Mouse (Mus musculus) embryonic fibroblast, embryonic 13.5 days (primary cell): ENCODE measurements around the gene Fcor. TPM values are rescaled to one million over a fixed set of nuclear protein-coding genes. Genes with fewer than 3 reads are reported as not detected.

ENCODE experiments used
- H3K27ac ChIP-seq: 2 replicates; pipeline ENCODE4 v1.5.1; 2012; ENCODE audit warnings: low read length, control low read depth, inconsistent platforms; ENCODE audit not compliant: insufficient read depth
- H3K4me1 ChIP-seq: 2 replicates; pipeline ENCODE4 v1.6.1; 2011; ENCODE audit warnings: low read length; ENCODE audit not compliant: control insufficient read depth, insufficient read depth
- H3K4me3 ChIP-seq: 2 replicates; pipeline ENCODE4 v1.5.1; 2011; ENCODE audit warnings: mild to moderate bottlenecking, control low read depth, low read length; ENCODE audit not compliant: insufficient read depth
- CTCF ChIP-seq: IDR thresholded peaks from 2 replicates; pipeline ENCODE4 v1.5.1; 2011; ENCODE audit warnings: mild to moderate bottlenecking, control low read depth, low read length, moderate library complexity, borderline replicate concordance; ENCODE audit not compliant: insufficient read depth
- POLR2A ChIP-seq: IDR thresholded peaks from 2 replicates; pipeline ENCODE4 v1.6.1; 2011; ENCODE audit warnings: low read depth, mild to moderate bottlenecking, control low read depth, low read length, moderate library complexity
- polyA plus RNA-seq: library from polyadenylated mRNA; stranded (reverse); fragments of >200 nt; gene quantifications from 2 replicates; pipeline ENCODE4 v1.2.4, GENCODE M21; 2011; ENCODE audit warnings: low read depth; ENCODE audit not compliant: missing spikeins, insufficient read length

The Fcor gene
- polyA plus RNA-seq, 1 experiment = 3.3 TPM

DNA sequence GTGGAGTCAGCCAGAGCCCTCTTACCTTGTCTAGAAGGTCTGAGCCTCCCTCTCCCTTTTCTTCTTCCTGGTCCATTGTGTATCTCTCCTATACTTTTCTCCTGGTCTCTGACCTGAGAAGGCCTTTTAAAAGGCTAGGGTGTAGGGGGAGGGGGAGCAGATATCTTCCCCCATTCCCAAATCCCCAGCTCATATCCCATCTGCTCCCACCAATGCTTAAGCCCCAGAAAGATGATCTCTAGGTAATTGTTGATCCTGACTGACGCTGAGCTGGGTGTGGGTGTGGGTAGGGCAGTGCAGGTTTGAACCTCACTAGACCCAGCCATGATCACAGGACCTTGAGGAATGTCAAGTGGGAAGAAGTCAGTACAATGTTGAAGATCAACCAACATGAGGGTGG lies 46.7 kb downstream of the Fcor start, which contains the start of gene Pcp2:
Gene Pcp2, minus strand, starts transcription at position 101 of the 400 bp plus-strand sequence.
- Histone ChIP-seq H3K4me3 (no peak within 1 kb of the TSS), H3K27ac (no peak within 1 kb of the TSS), H3K4me1 (no peaks in the 10 kb centered on the region)
- TF ChIP-seq CTCF (no peak), POLR2A (no peak)

DNA sequence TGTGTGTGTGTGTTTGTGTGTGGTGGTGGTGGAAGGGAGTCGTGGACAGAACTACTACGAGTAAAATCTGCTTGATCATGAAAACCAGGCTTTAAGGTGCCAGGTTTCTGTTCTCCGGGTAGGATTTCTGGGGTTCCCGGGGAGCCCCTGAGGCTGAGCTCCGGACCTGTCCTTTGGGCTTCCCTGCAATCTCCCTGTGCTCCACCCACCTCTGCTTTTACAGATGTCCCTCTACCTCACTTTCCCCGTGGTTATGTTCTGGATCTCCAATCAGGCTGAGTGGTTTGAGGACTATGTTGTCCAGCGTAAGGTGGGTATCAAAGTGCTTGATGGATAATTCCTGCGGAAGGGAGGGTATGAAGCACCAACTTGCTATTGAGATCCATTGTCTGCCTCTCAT lies 50.0 kb downstream of the Fcor start:
- TF ChIP-seq CTCF (no peak), POLR2A (no peak)
- H3K4me3 ChIP-seq = peak overlapping the region; percentile 89
- no peaks in the 10 kb centered on the region for H3K4me1 ChIP-seq
- H3K27ac ChIP-seq = no peak overlapping the region

DNA sequence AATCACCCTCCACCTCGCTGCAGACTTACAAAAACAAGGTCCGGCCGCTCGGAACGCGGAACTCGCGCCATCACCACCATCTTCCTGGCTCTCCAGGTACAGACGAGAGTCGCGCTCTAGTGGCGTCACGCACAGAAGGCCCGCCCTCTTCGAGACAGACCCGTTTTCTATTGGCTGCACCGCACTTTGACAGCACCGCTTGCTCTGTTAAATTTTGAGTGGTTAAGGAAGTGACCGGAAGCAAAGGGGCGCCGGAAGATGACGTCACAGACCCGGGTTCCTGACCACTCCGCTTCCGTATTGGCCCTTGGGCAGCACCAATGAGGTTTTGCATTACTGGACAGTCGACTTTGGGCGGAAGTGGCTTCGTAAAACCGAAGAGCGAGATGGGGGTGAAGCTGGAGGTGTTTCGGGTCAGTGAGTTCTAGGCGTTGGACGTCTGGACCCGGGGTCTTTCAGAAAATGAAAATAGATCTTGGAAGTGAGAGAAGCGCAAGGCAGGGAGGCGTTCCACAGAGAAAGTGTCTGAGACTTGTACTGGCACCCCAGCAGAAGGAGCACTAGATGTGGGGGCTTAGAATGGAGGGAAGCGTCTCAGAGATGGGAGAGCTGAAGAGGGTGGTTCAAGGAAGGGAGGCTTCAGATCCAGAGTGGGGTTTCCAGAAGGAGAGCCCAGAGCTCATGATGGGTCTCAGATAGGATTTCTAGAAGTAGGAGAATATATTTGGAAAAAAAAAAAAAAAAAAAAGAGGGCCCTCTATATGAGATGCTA lies 50.8 kb downstream of the Fcor start, which contains the start of the genes Xab2 and Pet100:
Gene Xab2, minus strand, starts transcription at position 118 of the 772 bp plus-strand sequence.
Gene Pet100, plus strand, starts transcription at position 350 of the 772 bp plus-strand sequence.
- H3K4me1 ChIP-seq = no peaks in the 10 kb centered on the region
- peak within 1 kb of the TSS; percentile 97 for H3K4me3 ChIP-seq
- H3K27ac ChIP-seq = no peak within 1 kb of the TSS
- TF ChIP-seq CTCF (no peak), POLR2A (peak; percentile 50)

Other genes starting within 250 kb of the Fcor start
- 3.8 and 5.9 TPM in 2 replicates for gene Pex11g, start 204.7 kb downstream of the Fcor start, polyA plus RNA-seq
- gene Tex45, start 201.5 kb downstream of the Fcor start, polyA plus RNA-seq = not detected in 2 replicates
- 27.2 and 28.5 TPM in 2 replicates for gene Zfp358, start 179.2 kb downstream of the Fcor start, polyA plus RNA-seq
- gene Mcoln1, start 171.9 kb downstream of the Fcor start, polyA plus RNA-seq = 48.1 and 58.9 TPM in 2 replicates
- gene Pnpla6, start 157.0 kb downstream of the Fcor start, polyA plus RNA-seq = 16.5 and 28.0 TPM in 2 replicates
- gene C330021F23Rik, start 104.4 kb downstream of the Fcor start, polyA plus RNA-seq = not detected in 2 replicates
- not detected in 2 replicates for gene Camsap3, start 85.1 kb downstream of the Fcor start, polyA plus RNA-seq
- 21.7 and 25.0 TPM in 2 replicates for gene Xab2, start 51.0 kb downstream of the Fcor start, polyA plus RNA-seq
- gene Pet100, start 50.8 kb downstream of the Fcor start, polyA plus RNA-seq = 73.1 and 80.7 TPM in 2 replicates
- not detected in 2 replicates for gene Pcp2, start 46.8 kb downstream of the Fcor start, polyA plus RNA-seq
- 29.7 and 34.7 TPM in 2 replicates for gene Stxbp2, start 41.4 kb downstream of the Fcor start, polyA plus RNA-seq
- gene Retn, start 16.6 kb downstream of the Fcor start, polyA plus RNA-seq = not detected in 2 replicates
- gene Mcemp1, start 6.6 kb downstream of the Fcor start, polyA plus RNA-seq = not detected in 2 replicates
- 15.7 and 16.6 TPM in 2 replicates for gene Trappc5, start 3.9 kb upstream of the Fcor start, polyA plus RNA-seq
- not detected in 2 replicates for gene Fcer2a, start 21.8 kb upstream of the Fcor start, polyA plus RNA-seq
- gene Clec4g, start 48.3 kb upstream of the Fcor start, polyA plus RNA-seq = not detected in 2 replicates
- not detected in 2 replicates for gene Cd209a, start 76.6 kb upstream of the Fcor start, polyA plus RNA-seq
- not detected in 2 replicates for gene Cd209e, start 181.9 kb upstream of the Fcor start, polyA plus RNA-seq
- not detected in 2 replicates for gene Cd209d, start 206.2 kb upstream of the Fcor start, polyA plus RNA-seq